Mouse (Mus musculus) spleen, adult 12 weeks (tissue): ENCODE data around the gene Hoxa13.

Experiments used
- DNase-seq: peaks from one replicate; pipeline ENCODE4 v3.0.0; 2022; ENCODE audit warnings: low spot score

Gene Hoxa13

DNA sequence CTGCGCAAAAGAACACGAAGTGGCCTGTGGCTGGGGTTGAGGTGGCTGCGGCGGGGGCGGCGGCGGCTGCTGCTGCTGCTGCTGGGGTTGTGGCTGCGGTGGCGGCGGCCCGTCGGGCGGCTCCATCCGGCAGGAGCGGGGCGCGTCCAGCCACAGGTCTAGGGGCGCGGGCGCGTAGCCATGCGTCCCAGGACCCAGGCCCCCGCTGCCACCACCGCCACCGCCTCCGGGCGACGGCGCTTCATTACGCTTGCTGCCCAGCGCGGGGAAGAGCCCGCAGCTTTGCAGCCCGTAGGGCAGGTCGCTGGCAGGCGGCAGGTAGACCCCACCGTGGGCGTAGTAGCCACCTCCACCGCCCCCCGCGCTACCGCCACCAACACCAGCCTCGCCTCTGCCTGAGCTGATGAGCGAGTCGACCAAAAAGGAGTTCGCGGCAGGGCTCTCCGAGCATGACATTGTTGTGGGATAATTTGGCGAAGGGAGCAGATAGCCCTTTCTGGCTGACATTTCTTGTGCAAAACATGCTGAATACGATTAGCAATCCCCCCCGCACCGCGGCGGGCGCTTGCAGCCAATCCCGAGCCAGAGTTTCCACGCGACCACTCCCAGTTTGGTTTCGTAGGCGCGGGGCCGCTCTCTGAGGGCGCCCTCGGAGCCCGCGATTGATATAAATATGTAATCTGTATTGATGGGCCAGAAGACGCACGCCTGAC lies 26.1 kb downstream of the Hoxa13 start:
- DNase-seq, result no peak

DNA sequence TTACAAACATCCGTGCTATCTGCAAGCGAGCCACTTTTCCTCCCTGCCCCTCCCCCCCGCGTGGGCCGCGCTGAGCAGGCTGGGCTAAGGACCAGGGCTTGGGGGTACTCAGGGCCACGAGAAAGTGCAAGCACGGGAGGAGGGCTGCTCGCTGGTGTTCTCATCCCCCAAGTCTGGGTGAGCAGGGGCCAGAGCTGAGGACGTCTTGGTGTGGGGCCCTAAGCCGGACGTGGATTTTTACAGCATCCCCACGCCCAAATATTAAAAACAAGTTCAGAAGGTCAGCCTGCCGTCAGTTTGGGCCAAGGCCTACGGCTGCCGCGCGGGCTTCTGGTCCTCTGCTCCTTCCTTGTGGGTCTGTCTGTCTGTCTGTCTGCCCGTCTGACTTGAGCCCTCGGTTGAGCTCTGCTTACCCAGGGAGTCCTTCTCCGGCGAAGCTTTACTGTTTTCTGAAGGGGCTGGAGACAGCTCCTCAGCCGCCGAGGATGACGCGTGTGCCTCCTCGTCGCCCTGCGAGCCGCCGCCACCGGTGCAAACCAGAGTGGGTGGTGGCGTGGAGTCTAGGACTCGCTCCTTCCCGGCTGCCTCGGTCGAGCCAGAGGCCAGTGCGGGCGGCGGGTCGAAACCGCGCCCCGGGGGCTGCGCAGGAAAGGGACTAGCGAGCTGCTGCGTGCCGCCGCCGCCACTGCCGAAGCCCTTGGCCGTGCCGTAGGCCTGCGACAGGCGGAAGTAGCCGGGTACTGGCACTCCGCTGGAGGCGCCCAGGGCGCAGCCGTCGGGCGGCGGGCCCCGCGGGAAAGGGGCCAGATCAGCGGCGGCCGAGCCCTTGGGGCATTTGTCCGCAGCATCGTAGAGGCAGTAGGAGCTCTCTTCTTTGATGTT lies 26.9 kb downstream of the Hoxa13 start:
- DNase-seq, result no peak

- DNase-seq, result no peak
Measured at GRCm38 (mm10) chr6:52232984-52233545, 27.6 kb downstream of the Hoxa13 start.

DNA sequence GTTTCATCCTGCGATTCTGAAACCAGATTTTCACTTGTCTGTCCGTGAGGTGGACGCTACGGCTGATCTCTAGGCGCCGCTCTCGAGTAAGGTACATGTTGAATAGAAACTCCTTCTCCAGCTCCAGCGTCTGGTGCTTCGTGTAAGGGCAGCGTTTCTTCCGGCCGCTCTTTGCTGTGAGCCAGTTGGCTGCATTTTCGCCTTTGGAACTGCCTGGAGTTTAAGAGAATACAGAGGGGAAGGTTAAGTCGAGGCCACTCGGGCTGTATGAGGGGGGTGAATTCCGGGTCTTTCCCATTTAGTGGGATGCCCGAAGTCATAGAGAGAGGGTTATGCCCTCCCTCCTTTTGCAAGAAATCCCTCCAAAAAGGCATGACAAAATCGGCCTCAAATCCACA lies 28.1 kb downstream of the Hoxa13 start:
- DNase-seq, result no peak

DNA sequence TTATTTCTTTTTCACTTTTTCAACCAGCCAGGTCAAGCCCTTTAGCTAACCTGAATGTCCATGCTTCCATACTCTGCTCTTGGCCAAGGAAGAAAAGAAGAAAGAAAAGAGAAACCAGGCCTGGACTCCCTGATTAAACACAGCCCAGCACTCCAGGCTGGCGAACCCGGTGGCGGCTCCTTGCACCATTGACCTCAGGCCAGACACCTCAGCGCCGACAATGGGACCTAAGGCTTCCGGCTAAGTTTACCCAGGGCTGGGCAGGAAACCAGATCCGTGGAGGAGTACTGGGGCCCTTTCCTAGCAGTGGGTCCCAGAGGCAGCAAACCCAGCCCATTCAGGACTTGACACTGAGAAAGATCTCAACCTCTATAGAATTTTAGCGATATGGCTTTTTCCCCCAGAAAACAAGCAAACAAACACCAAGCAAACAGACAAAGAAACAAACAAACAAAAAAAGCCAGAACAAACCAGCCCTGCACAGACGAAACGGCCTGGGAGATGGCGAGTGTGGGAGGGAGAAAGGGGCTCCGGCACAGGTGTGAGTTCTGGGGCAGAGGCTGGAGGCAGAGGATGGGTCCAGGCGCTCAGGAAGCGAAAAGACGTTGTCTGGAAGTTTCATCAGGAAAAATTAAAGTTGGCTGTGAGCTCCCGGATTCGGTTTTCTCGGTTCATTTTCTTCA lies 28.7 kb downstream of the Hoxa13 start:
- no peak for DNase-seq

DNA sequence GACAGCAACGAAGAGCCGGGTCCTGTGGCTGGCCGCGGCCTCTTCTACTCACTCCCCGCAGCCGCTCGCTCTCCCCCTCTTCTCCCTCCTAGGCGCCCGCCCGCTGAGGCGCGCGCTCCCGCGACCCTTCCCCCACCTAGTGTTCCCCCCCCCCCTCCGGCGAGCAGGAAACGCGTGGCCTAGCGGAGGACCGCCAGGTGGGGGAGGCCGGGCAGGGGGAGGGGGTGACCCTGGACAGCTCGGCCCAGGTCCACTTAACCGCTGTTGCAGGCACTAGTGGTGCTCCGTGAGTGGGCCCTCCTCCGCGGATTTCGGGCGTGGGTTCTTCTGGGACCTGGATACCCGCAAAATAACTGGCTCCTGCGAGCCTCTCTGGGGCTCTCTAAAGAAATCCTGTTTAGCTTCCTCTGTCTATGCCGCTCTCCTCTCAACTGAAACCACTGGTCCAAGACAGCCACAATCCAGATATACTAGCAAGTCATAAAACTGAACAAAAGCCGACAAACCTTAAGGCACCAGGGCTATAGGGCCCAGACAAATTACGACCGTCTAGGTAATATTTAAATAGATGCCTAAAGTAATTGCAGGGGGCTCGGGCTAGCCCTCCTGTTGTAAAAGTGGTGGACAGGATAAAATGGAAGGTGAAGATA lies 30.0 kb downstream of the Hoxa13 start, which contains the start of gene Hoxa9:
Gene Hoxa9, minus strand, starts transcription at position 574 of the 650 bp plus-strand sequence.
- DNase-seq, result no peak

DNA sequence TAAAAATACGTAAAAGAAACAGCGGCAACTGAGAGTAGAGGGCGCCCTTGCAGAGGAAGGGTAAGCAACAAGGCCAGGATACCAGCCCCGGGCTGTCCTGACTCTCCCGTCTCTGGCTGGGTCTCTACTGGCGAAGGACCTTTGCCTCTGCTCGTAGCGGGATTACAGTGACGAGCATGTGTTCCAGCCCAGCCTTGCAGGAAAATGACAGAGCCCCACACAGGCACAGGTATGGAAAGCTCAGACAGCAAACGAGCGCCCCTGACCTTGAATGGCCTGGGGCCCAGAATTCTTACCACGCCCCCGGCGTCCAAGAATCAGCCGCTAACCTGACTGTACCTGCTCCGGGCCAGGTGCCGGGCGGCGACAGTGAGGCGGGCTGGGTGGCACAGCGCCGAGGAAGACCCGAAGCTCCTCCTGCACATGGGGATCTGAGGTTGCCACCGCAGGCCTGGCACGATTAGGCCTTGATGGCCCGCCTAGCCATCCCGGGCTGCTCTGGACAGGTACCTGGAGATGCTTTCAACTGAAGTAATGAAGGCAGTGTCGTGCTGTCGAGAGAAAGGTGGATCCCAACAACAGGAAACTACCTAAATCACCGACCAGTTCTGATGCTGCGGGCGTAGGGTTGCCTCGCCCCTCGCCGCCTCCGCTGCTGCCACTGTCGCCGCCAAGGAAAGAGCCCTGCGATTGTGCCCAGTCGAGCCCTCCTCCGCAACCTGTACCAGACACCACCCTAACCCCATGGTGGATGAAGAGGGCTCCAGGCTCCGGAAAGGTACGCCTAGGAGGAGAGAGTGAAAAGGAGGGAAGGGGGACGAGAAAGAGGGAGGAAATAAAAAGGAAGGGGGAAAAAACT lies 30.9 kb downstream of the Hoxa13 start:
- no peak for DNase-seq

GRCm38 (mm10) chr6:52228475-52229465 lies 31.9 kb downstream of the Hoxa13 start:
- no peak for DNase-seq

DNA sequence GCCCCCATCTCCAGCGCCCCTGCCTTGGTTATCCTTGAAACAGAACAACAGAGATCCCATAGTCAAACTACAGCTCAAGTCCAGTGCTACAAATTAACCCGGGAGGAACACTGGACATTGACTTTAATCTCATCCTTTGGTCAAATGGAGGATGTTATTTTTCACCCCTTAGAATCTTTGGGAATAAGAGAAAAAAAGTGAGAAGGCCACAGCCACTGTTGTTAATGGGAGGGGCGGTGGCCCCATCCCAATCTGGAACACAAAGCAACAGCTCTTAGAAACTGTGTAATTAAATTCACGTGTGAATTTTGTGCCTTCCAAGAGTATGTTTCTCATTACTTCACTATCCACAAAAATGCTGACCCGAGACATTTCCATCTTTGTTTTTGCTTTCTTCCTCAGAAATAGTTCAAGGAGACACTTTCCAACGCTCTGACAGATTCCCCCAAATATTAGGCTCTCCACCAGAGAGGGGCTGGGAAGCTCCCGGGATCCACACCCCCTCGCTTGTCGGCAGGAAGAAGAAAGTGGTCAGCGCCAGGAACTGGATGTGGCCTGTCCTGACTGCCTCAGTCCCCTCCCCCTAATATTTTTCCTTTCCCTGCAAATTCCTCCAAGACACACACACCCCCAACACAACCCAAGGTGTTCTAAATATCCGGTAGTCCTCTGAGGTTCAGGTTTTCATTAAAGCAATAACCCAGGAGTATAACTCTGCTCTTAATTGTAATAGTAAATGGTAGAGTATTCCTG lies 33.0 kb downstream of the Hoxa13 start:
- DNase-seq, result no peak

GRCm38 (mm10) chr6:52226569-52227257 lies 34.0 kb downstream of the Hoxa13 start:
- DNase-seq, result no peak

DNA sequence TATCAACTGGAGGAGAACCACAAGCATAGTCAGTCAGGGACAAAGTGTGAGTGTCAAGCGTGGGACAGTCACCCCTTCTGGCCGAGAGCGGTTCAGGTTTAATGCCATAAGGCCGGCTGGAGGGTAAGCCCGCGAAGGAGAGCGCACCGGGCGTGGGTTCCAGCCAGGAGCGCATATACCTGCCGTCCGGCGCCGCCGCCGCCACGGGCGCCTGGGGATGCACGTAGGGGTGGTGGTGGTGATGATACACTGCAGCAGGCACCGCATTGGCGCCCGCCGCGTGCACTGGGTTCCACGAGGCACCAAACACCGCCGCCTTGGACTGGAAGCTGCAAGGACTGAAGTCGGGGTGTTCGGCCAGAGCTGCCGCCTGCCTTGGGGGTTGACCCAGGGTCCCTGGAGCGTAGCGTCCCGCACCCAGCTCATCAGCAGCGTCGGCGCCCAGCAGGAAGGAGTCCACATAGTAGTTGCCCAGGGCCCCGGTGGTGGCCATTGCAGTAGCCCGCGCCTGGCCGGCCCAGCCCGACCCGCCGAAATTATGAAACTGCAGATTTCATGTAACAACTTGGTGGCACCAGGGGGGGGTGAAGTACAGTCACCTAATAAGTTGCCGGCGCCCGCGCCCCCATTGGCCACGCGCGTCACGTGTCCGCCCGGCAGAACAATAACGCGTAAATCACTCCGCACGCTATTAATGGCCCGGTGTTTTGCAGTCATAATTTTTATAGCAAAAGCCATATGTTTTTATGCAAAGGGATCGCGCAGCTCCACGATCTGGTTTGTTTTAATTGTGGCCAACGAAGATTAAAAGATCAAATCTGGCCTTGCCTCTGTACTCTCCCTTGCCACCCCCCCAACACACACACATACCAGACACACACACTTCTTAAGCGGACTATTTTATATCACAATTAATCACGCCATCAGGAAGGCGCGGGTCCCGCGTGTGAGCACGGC lies 34.8 kb downstream of the Hoxa13 start:
- DNase-seq, result no peak

DNA sequence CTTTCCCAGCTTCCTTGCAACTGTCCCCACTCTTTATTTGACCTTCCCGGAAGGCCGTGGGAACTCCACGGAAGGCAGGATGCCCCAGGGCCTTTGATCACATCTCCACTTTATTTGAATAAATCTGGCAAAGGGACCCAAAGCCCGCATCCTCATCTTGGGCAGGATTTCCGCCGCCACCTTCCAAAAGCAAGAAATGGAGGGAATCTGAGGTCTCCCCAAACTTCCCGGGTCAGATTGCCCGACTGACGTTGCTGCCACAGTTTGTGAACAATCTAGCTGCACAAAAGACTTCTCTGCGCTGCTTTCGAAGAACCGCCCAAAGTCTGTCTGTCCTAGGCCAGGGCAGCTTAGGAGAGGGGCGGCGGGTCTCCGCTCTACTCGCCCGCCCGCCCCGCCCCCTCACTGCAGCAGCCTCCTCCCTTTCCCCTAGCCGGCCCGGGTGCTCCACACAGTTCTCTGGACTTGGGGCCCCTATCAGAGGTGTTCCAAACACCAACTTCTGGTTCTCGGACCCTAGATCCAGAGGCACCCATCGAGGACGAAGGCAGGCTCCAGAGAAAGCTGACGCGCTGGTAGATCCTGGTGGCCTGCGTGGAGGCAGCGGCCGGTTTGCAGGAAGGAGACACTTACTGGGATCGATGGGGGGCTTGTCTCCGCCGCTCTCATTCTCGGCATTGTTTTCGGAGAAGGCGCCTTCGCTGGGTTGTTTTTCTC lies 35.6 kb downstream of the Hoxa13 start:
- no peak for DNase-seq

DNA sequence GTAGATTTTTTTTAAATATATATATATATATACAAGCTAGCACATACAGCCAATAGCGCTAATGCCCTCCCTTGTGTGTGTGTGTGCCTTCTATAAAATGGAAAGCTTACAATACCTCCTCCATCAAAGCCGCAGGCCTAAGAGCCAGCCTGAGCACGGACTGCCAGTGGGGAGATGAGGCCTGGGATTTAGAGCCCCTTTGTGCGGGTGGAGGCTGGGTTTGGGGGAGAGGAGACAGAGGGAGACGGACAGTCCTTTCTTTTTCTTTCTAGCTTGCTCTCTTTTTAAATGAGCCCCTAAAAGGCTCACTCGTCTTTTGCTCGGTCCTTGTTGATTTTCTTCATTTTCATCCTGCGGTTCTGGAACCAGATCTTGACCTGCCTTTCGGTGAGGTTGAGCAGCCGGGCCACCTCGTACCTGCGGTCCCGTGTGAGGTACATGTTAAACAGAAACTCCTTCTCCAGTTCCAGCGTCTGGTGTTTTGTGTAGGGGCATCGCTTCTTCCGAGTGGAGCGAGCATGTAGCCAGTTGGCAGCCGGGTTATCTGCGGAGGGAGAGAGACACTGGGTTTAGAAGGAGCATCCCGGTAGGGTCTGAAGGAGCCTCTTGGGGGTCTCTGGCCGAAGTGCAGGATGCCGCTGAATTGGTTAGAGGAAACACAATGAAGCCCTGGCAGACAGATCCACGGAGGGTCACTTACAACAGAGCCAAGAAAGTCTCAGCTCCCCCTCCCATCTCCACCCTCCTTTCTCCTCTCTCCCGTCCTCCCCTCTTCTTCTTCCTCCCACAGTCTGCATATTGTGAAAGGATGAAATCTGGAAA lies 36.5 kb downstream of the Hoxa13 start:
- no peak for DNase-seq

DNA sequence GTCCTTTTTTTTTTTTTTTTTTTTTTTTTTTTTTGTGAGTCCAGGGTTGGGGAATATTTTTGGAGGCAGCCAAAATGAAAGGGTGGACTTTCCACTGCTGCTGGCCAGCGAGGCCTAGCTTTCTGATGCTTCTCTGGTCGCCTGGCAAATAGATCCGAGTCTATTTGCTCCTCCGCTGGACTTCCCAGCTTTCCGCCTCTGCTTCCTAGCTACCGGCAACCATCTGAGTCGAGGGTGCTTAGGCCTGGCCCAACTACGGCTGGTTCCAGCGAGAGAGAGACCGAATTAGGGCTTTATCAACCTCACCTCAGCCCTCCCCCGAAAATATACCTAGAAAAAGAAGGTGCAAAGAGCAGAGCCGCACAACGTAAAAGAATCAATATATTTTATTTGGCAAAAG lies 38.0 kb downstream of the Hoxa13 start:
- DNase-seq, result no peak

DNA sequence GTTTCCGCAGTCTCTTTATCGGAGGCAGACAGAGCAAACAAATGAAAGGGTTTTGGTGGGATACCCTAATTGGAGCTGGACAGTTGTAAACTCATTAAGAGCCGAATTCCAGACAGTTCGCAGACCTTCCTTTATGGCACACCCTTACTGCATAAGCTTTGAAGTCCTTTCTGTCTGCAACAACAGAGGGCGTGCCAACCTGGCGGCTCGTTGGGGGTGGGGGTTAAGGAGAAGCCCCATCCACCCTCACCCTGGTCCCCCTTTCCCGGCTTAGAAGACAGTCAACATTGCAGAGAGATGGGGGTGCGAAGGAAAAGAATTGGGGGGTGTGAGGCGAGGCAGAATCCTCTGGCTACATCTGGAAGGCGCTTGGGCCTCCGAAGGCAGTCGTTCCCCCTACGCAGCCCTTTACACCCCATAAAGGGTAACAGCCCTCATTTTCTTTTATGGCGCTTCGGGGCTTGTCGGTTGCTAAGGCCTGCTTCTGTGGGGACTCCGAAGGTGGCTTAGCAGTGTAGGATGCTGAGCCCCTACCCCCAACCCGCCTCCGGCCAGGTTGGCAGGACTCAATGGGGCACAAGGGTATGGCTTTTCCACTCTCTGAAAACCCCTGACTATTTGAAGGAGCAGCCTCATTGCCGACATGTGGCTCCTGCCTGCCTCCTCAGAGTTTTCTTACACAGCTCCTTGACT lies 38.5 kb downstream of the Hoxa13 start:
- DNase-seq, result no peak
